Mouse (Mus musculus) intestine, embryonic 14.5 days (tissue): ENCODE data around the gene Tcte2. TPM values are rescaled to one million over a fixed set of nuclear protein-coding genes. Genes with fewer than 3 reads are reported as not detected.
"Not testable (repeated sequence)": the region's sequence is repeated elsewhere in the genome, so short reads cannot be mapped to it uniquely, and the experiment has no call there.

ENCODE experiments used
- ATAC-seq: fragments of 200-750 bp; cut with Nextera tagmentation; replicated peaks from 2 replicates; pipeline ENCODE4 v1.8.0; 2017; ENCODE audit warnings: low read depth, moderate number of reproducible peaks, moderate TSS enrichment, moderate library complexity; ENCODE audit not compliant: low FRiP score, low TSS enrichment
- DNase-seq: peaks from one replicate; pipeline ENCODE4 v3.0.0-alpha.2; 2018; ENCODE audit warnings: low spot score
- H3K27ac ChIP-seq: fragments of 300-500 bp; sonication (generic); 2 replicates; pipeline ENCODE4 v1.5.1; 2014; ENCODE audit warnings: low read depth, mild to moderate bottlenecking, control low read depth
- H3K27me3 ChIP-seq: fragments of 300-500 bp; sonication (generic); replicated peaks from 2 replicates; pipeline ENCODE4 v1.6.1; 2014; ENCODE audit warnings: low read length, control low read depth; ENCODE audit not compliant: control insufficient read depth, insufficient read depth
- H3K36me3 ChIP-seq: fragments of 300-500 bp; sonication (generic); 2 replicates; pipeline ENCODE4 v1.6.1; 2014; ENCODE audit warnings: low read length, control low read depth; ENCODE audit not compliant: control insufficient read depth, insufficient read depth
- H3K4me1 ChIP-seq: fragments of 300-500 bp; sonication (generic); replicated peaks from 2 replicates; pipeline ENCODE4 v1.6.1; 2014; ENCODE audit warnings: low read length, control low read depth, mixed read lengths; ENCODE audit not compliant: control insufficient read depth, insufficient read depth
- H3K4me2 ChIP-seq: fragments of 300-500 bp; sonication (generic); 2 replicates; pipeline ENCODE4 v1.6.1; 2014; ENCODE audit warnings: low read length
- H3K4me3 ChIP-seq: fragments of 300-500 bp; sonication (generic); 2 replicates; pipeline ENCODE4 v1.5.1; 2014; ENCODE audit warnings: low read depth, low read length, control low read depth, mixed read lengths
- H3K9ac ChIP-seq: fragments of 300-500 bp; sonication (generic); 2 replicates; pipeline ENCODE4 v1.6.1; 2014; ENCODE audit warnings: mild to moderate bottlenecking, low read length
- H3K9me3 ChIP-seq: fragments of 300-500 bp; sonication (generic); 2 replicates; pipeline ENCODE4 v1.6.1; 2016; ENCODE audit warnings: low read length, control low read depth; ENCODE audit not compliant: control insufficient read depth
- WGBS: fragments of 180-500 bp; shearing (Covaris S2); extraction: QIAGEN DNeasy Blood & Tissue Kit; methylation state at CpG from one replicate; pipeline ENCODE4 v1.1.7; 2014; 5-methylcytosine and 5-hydroxymethylcytosine counted together
- polyA plus RNA-seq: library from polyadenylated mRNA; unstranded; fragments of >200 nt; fragmentation: Nextera tagmentation; extraction: Ambion mirVana; gene quantifications from 2 replicates; pipeline ENCODE4 v1.2.1, GENCODE M21; 2014

The Tcte2 gene
- polyA plus RNA-seq, 1 experiment from 2014 or later: 5.2 TPM

- peaks cover 9% of the 10 kb centered on the region; the same call in 1 of the 2 replicates for H3K4me1 ChIP-seq
- peak overlapping the region; percentile 90 for H3K27ac ChIP-seq
- H3K4me2 ChIP-seq: peak overlapping the region; percentile 41
- no peaks in the 10 kb centered on the region for H3K27me3 ChIP-seq
- peak overlapping the region; percentile 52 for H3K9ac ChIP-seq
- ATAC-seq (peak; percentile 3), DNase-seq (no peak)
- WGBS: 52% methylated on average over 9 of the region's 9 CpGs
- H3K4me3 ChIP-seq: peak overlapping the region; percentile 35
- H3K9me3 ChIP-seq: no peaks in the 10 kb centered on the region
- no peaks in the 10 kb centered on the region for H3K36me3 ChIP-seq
These were observed 79.1 kb downstream of the Tcte2 start for GRCm38 (mm10) chr17:13682378-13683026.

GRCm38 (mm10) chr17:13681686-13682085 lies 79.9 kb downstream of the Tcte2 start:
- DNase-seq (no peak), ATAC-seq (no peak)
- Histone ChIP-seq H3K9ac (0 out of 2 replicates have a peak overlapping the region, but pooled peaks have one; percentile 52), H3K36me3 (no peaks in the 10 kb centered on the region), H3K4me3 (peak overlapping the region; percentile 35; the same call in 1 of the 2 replicates), H3K9me3 (no peaks in the 10 kb centered on the region), H3K4me1 (peaks cover 9% of the 10 kb centered on the region; the same call in 1 of the 2 replicates), H3K4me2 (peak overlapping the region; percentile 41), H3K27me3 (no peaks in the 10 kb centered on the region), H3K27ac (0 out of 2 replicates have a peak overlapping the region, but pooled peaks have one; percentile 90)
- 80% methylated on average over 5 of the region's 6 CpGs for WGBS

GRCm38 (mm10) chr17:13681126-13681525 lies 80.5 kb downstream of the Tcte2 start:
- H3K4me2 ChIP-seq: no peak overlapping the region
- no peak for ATAC-seq

GRCm38 (mm10) chr17:13680318-13680717 lies 81.3 kb downstream of the Tcte2 start:
- Histone ChIP-seq H3K4me2 (no peak overlapping the region), H3K36me3 (no peaks in the 10 kb centered on the region), H3K27ac (no peak overlapping the region), H3K9me3 (no peaks in the 10 kb centered on the region), H3K9ac (no peak overlapping the region), H3K4me1 (peaks cover 9% of the 10 kb centered on the region; the same call in 1 of the 2 replicates), H3K4me3 (no peak overlapping the region), H3K27me3 (no peaks in the 10 kb centered on the region)
- no peak for DNase-seq
- no peak for ATAC-seq
- 68% methylated on average over 4 of the region's 4 CpGs for WGBS

More at GRCm38 (mm10) chr17:13681126-13681525, 80.5 kb downstream of the Tcte2 start:
- Histone ChIP-seq H3K9ac (no peak overlapping the region), H3K27ac (no peak overlapping the region), H3K27me3 (no peaks in the 10 kb centered on the region), H3K36me3 (no peaks in the 10 kb centered on the region), H3K4me1 (peaks cover 9% of the 10 kb centered on the region; the same call in 1 of the 2 replicates), H3K9me3 (no peaks in the 10 kb centered on the region), H3K4me3 (no peak overlapping the region)
- 83% methylated on average over 6 of the region's 6 CpGs for WGBS
- no peak for DNase-seq

GRCm38 (mm10) chr17:13679725-13680124 lies 81.9 kb downstream of the Tcte2 start:
- H3K27me3 ChIP-seq: no peaks in the 10 kb centered on the region
- H3K36me3 ChIP-seq: no peaks in the 10 kb centered on the region
- H3K9me3 ChIP-seq: no peaks in the 10 kb centered on the region
- H3K4me3 ChIP-seq: no peak overlapping the region
- H3K9ac ChIP-seq: no peak overlapping the region
- ATAC-seq (no peak), DNase-seq (no peak)
- no peak overlapping the region for H3K27ac ChIP-seq
- H3K4me2 ChIP-seq: no peak overlapping the region
- peaks cover 9% of the 10 kb centered on the region; the same call in 1 of the 2 replicates for H3K4me1 ChIP-seq
- WGBS: 87% methylated on average over 6 of the region's 6 CpGs

GRCm38 (mm10) chr17:13677225-13678148 lies 84.1 kb downstream of the Tcte2 start:
- no peak overlapping the region for H3K4me3 ChIP-seq
- no peak overlapping the region for H3K9ac ChIP-seq
- H3K9me3 ChIP-seq: no peaks in the 10 kb centered on the region
- no peak overlapping the region for H3K27ac ChIP-seq
- H3K36me3 ChIP-seq: no peaks in the 10 kb centered on the region
- DNase-seq (no peak), ATAC-seq (no peak)
- no peaks in the 10 kb centered on the region for H3K4me1 ChIP-seq
- H3K27me3 ChIP-seq: no peaks in the 10 kb centered on the region
- WGBS: 55% methylated on average over 9 of the region's 9 CpGs
- H3K4me2 ChIP-seq: no peak overlapping the region

GRCm38 (mm10) chr17:13676099-13676498 lies 85.5 kb downstream of the Tcte2 start:
- H3K27ac ChIP-seq, ATAC-seq, H3K9me3 ChIP-seq, H3K36me3 ChIP-seq, H3K4me2 ChIP-seq, H3K4me1 ChIP-seq, H3K27me3 ChIP-seq, DNase-seq, H3K9ac ChIP-seq, H3K4me3 ChIP-seq: not testable (repeated sequence)
- WGBS: 73% methylated on average over 3 of the region's 3 CpGs

GRCm38 (mm10) chr17:13675630-13676029 lies 86.0 kb downstream of the Tcte2 start:
- Histone ChIP-seq H3K27ac (no peak overlapping the region), H3K4me2 (no peak overlapping the region), H3K4me1 (0 out of 2 replicates have a peak, but pooled peaks cover 1% of the 10 kb centered on the region), H3K27me3 (no peaks in the 10 kb centered on the region), H3K36me3 (no peaks in the 10 kb centered on the region), H3K4me3 (no peak overlapping the region), H3K9me3 (no peaks in the 10 kb centered on the region), H3K9ac (no peak overlapping the region)
- DNase-seq: no peak
- ATAC-seq: no peak
- WGBS: 60% methylated on average over 4 of the region's 4 CpGs
